Mouse (Mus musculus) C2C12 (cell line): Measurements from ENCODE around the gene Serpina16.

Experiments
- CEBPB ChIP-seq: IDR thresholded peaks from one replicate; pipeline ENCODE4 v1.6.1; 2011; ENCODE audit warnings: low read depth, mild to moderate bottlenecking, control low read depth, moderate library complexity
- CTCF ChIP-seq: IDR thresholded peaks from one replicate; pipeline ENCODE4 v1.5.1; 2011; ENCODE audit not compliant: control insufficient read depth, insufficient read depth, insufficient read length
- FOSL1 ChIP-seq: IDR thresholded peaks from one replicate; pipeline ENCODE4 v1.8.0; 2011; ENCODE audit warnings: mild to moderate bottlenecking, low read length; ENCODE audit not compliant: poor library complexity, insufficient read depth, severe bottlenecking
- MAX ChIP-seq: IDR thresholded peaks from one replicate; pipeline ENCODE4 v1.6.1; 2011; ENCODE audit warnings: mild to moderate bottlenecking, control low read depth
- MYOD1 ChIP-seq: IDR thresholded peaks from one replicate; pipeline ENCODE4 v1.6.1; 2011; ENCODE audit warnings: low read depth; ENCODE audit not compliant: control insufficient read depth, insufficient read length
- MYOG ChIP-seq: IDR thresholded peaks from one replicate; pipeline ENCODE4 v1.6.1; 2011; ENCODE audit not compliant: control insufficient read depth, insufficient read length; ENCODE audit errors: extremely low read depth
- USF1 ChIP-seq: IDR thresholded peaks from one replicate; pipeline ENCODE4 v1.6.1; 2011; ENCODE audit warnings: low read depth, mild to moderate bottlenecking, control low read depth, moderate library complexity

GRCm38 (mm10) chr12:103660076-103660475, 15.9 kb downstream of the Serpina16 start:
- TF ChIP-seq USF1 = no peak
- no peak for TF ChIP-seq CTCF
- TF ChIP-seq CEBPB = no peak
- no peak for TF ChIP-seq MAX
- TF ChIP-seq MYOG = no peak
- TF ChIP-seq FOSL1 = no peak
- no peak for TF ChIP-seq MYOD1
